Mouse (Mus musculus) left cerebral cortex, postnatal 10 days (tissue): ENCODE measurements around the gene Ap2a2. TPM values are rescaled to one million over a fixed set of nuclear protein-coding genes. Genes with fewer than 3 reads are reported as not detected.

Source experiments
- DNase-seq, 2 experiments: peaks; one replicate each; pipeline ENCODE4 v3.0.0; 2021 to 2022; ENCODE audit warnings: low spot score in 2 of 2, mixed read lengths in 1 of 2; ENCODE audit errors: extremely low spot score in 1 of 2
- intact Hi-C: fragments of 180-260 bp; cut with DNase I; formaldehyde crosslinking; loops from one replicate; pipeline ENCODE4 v1.15.1; 2025
- total RNA-seq, 2 experiments: library from RNA; stranded (reverse); gene quantifications; 2 replicates each; pipeline ENCODE4 v1.2.3; 2021

Gene Ap2a2
- total RNA-seq, 2 experiments from 2014 or later = 257 to 265 TPM

- intact Hi-C loops = no loop called here
These were observed 3.6 kb upstream of the Ap2a2 start for GRCm38 (mm10) chr7:141558329-141558776.

GRCm38 (mm10) chr7:141558946-141559345 lies 3.0 kb upstream of the Ap2a2 start:
- intact Hi-C loops = no loop called here
- no peak for DNase-seq

More at GRCm38 (mm10) chr7:141558329-141558776, 3.6 kb upstream of the Ap2a2 start:
- no peak for DNase-seq

GRCm38 (mm10) chr7:141559726-141560325 lies 2.1 kb upstream of the Ap2a2 start:
- intact Hi-C loops = no loop called here
- no peak for DNase-seq

DNA sequence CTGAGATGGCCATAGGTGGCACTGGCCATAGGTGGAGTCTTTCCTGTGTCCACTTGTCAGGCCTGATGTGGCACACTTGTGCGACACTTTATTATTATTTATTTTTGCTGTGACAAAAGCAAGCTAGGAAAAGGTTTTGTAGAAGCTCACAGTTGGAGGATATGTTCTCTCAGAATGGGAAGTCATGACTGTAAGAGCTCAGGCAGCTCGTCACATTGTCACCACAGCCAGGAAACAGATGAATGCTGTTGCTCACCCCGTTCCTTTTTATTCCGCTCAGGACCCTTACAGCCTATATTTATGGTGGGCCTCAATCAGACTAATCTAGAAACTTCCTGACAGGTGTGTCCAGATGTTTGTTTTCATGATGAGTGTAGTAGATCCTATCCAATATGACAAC lies 1.5 kb upstream of the Ap2a2 start:
- no peak for DNase-seq
- intact Hi-C loops = no loop called here

GRCm38 (mm10) chr7:141562421-141562851 lies 463 bp downstream of the Ap2a2 start:
- no peak for DNase-seq
- intact Hi-C loops = no loop called here

DNA sequence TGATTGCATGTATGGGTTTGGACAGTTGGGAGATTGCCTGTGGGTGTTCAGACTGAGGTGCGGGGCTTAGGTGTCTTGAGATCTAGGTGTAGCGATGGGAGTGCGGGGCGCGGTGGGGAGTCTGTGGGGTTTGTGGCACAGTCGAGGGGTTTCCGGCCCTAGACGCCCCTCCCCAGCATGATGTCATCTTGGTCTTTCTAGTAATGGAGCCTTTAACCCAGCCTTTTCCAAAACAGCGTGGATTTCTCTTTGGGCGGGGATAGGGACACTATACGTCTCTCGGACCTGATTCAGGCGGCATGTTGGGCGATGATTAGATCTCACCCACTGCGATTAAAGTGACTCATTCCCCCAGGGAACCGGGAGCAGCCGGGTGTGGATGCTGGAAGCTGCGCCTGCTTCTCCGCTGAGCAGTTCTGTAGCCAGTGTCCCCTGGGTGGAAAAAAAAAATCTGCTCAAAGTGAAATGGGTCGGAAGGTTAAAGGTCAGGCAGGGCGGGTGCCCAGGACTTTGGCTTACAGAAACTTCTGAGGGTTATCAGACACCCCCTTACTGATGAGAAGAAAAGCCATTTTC lies 967 bp downstream of the Ap2a2 start:
- peak; percentile 50 to 76 for DNase-seq
- intact Hi-C loops = no loop called here

GRCm38 (mm10) chr7:141564561-141564960 lies 2.6 kb downstream of the Ap2a2 start:
- intact Hi-C loops = no loop called here
- no peak for DNase-seq

- no peak for DNase-seq
- intact Hi-C loops = no loop called here
These were observed 4.6 kb downstream of the Ap2a2 start for GRCm38 (mm10) chr7:141566587-141566986.

DNA sequence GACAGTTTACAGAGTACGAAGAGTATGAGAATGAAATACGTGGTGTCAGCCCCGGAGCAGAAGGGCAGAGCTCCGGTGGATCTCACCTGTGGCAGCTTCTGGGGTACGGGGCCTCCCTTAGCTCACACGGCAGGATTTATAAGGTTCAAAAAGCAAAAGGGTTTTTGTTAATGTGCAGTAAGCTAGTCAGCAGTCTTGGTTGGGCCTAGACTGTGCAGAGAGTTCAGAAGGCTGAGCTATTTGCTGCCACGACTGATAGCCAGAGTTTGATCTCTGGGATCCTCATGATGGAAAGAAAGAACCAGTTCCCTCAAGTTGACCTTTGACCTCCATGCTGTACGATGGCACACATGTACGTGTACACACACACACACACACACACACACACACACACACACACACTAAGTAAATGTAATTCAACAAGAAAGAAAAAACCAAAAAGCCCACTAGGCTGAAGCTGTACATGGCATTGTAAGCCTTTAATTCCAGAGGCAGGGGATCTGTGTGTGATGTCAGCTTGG lies 7.4 kb downstream of the Ap2a2 start:
- intact Hi-C loops = no loop called here
- no peak for DNase-seq

DNA sequence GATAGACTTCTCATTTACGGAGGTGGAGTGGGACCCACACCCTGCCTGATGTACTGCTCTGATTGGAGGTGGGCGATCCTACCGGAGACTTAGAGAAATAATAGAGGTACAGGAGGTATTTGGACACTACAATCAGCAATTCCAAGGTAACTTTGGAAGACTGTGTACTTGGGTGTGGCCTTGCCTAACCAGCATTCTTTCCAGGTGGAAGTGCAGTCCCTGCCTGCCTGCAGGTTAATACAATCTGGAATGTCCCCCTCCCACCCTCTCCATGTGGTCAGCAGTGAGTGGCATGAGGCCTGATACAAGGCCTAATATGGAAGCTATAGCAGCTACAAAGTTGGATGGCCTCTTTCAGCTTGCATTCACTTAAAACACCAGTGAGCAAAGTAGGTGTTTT lies 7.9 kb downstream of the Ap2a2 start:
- DNase-seq = no peak
- intact Hi-C loops = no loop called here

DNA sequence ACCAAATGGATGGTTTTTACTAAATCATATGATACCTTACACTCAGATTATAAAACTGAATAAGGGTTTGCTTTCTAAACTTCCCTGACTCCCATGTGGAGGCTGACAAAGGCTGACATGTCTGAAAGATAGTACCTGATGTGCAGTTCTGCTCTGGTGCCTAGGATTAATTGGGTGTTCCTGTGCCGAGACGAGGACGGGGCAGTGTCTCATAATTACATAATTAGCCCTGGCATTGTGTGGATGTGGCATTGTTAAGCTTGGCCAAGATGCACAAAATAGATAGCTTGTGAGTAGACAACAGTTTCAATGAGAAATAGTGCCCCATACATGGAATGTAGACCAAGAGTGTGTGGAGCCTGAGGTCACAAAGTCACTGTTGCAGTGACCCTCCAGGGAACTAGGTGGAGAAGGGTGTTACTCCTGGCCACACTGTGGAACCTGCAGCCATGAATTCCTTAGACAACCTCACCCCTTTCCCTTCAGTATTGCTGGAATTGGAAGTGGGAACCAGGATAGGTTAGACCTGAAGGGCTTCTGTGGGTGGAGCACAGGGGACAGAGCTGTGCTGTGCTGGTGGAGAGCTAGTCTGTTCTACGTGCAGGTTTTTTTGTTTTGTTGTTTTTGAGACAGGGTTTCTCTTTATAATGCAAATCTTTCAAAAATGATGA lies 8.8 kb downstream of the Ap2a2 start:
- DNase-seq = no peak
- intact Hi-C loops = no loop called here

DNA sequence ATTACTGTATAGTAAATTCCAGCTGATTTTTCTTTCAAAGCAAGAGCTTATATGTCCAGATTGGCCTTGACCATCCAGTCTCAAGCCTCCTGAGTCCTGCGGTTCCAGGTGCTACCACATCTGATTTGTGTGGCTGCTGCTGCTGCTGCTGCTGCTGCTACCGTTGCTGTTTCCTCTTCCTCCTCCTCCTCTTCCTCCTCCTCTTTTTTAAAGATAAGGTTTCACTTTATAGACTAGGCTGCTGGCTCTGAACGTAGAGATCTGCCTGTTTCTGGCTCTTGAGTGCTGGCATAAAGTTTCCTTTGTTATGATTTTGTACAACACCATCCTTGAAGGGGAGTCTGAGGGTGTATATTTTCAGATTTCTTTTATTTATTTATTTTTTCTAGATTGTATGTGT lies 12.1 kb downstream of the Ap2a2 start:
- intact Hi-C loops = no loop called here
- no peak for DNase-seq

- no peak for DNase-seq
- intact Hi-C loops = no loop called here
These were observed 13.5 kb downstream of the Ap2a2 start for GRCm38 (mm10) chr7:141575481-141575880.

GRCm38 (mm10) chr7:141577801-141578200 lies 15.8 kb downstream of the Ap2a2 start:
- no peak for DNase-seq
- intact Hi-C loops = no loop called here

DNA sequence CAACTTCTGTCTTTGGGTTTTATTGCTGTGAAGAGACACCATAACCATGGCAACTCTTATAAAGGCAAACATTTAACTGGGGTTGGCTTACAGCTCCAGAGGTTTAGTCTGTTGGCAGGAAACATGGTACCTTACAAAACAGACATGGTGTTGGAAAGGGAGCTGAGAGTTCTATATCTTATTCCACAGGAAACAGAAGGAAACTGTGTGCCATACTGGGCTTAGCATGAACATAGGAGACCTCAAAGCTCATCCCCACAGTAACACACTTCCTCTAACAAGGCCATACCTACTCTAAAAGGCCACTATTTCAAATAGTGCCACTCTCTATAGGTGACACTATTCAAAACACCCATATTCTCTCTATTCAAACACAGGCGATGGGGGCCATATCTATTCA lies 16.5 kb downstream of the Ap2a2 start:
- intact Hi-C loops = no loop called here
- no peak for DNase-seq

DNA sequence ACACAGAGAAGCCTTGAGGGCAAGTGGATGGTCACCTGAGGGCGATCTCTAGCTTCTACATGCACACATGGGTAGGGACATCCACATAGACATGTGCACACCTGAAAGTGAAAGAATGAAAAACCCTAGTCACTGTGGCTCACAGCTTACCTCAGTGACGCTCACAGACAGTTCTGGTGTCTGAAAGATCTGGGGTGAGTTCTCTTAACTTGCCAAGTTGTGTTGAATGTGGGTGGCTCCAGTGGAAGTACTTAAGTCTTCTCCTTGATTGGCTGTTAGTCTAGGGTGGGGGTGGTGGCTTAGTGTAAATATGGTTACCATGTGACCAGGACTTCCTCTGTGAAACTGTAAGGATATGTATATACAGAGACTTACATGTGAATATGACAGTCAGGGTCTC lies 17.0 kb downstream of the Ap2a2 start:
- DNase-seq = no peak
- intact Hi-C loops = no loop called here

GRCm38 (mm10) chr7:141581323-141581722 lies 19.4 kb downstream of the Ap2a2 start:
- intact Hi-C loops = no loop called here
- no peak for DNase-seq

GRCm38 (mm10) chr7:141584048-141584841 lies 22.3 kb downstream of the Ap2a2 start:
- intact Hi-C loops = no loop called here

DNA sequence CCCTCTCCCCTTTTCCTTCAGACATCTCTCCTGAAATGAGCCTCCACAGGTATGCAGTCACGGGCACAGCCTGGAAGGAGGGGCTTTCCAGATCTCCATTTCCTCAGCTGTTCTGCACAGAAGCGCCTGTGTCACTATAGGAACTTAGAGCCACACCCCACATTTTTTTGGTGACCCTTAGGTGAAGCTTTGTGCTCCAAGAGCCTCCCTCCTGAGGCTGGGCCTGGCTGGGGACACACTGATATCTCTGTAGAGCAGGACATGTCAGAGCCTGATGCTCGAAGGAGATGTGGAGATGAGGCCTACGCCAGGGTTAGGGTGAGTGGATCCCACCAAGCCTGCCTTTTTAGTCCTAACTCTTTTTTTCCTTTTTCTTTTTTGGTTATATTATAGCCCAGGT lies 23.3 kb downstream of the Ap2a2 start:
- DNase-seq = no peak
- intact Hi-C loops = no loop called here

More at GRCm38 (mm10) chr7:141584048-141584841, 22.3 kb downstream of the Ap2a2 start:
- DNase-seq = no peak
